Comparison of ENCODE assay signal across 19 mouse cellular contexts in the genomic region with DNA sequence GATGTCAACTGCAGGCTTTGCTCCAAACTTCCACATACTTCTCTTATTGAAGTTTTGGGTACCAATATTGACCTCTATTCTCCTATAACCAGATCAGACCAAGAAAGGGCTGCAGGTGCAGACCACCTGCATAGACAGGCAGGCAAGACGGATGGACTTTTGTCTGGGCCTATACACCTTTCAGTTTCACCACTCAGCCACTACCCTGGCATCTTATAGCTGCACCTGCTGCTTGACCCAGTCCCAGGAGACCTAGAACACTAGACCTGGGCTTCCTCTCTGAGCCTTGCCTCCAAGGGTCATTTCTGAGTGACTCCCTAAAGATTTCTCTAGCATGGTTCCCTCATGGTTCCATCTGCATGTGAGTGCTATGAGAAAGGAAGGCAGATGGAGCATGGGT. TPM values are rescaled to one million over a fixed set of nuclear protein-coding genes. Genes with fewer than 3 reads are reported as not detected.
DNase-seq lines count a peak whose midpoint lies in the region; TF ChIP-seq lines count a peak whose summit lies in the region.
"Had no signal": no experiment of that assay in that cellular context is flagged by ENCODE, and none has a peak within 500 bp of the region (broad histone marks: within the 10 kb centered on the region; RNA-seq: fewer than 3 reads in every experiment).

No protein-coding gene starts in this region.

- peak overlapping the region; percentile 25 for H3K27ac ChIP-seq in liver, adult 2 months (replicated peaks; ENCODE audit: insufficient read depth, low read depth, low read length)
- peak overlapping the region; percentile 19; the same call in 1 of the 2 replicates for H3K27ac ChIP-seq in cortical plate, adult 2 months (ENCODE audit: insufficient read depth, low read length)
- peak overlapping the region; percentile 99 for H3K27ac ChIP-seq in macrophage
- H3K27ac ChIP-seq: embryonic facial prominence, embryonic 13.5 days; forebrain, embryonic 10.5 days; gastrocnemius, adult 2 months; hindbrain, embryonic 10.5 days; limb, embryonic 15.5 days; midbrain, embryonic 12.5 days had no signal

- no peak overlapping the region for H3K9ac ChIP-seq in liver, adult 2 months (ENCODE audit: low read depth, low read length)
- H3K9ac ChIP-seq: embryonic facial prominence, embryonic 13.5 days; limb, embryonic 15.5 days; midbrain, embryonic 12.5 days had no signal

- no peak for TF ChIP-seq CTCF in liver, adult 2 months (IDR thresholded peaks at IDR 0.05; ENCODE audit: low read depth, low read length)
- TF ChIP-seq CTCF in cortical plate, adult 2 months (IDR thresholded peaks at IDR 0.05; ENCODE audit: extremely low read depth, insufficient read depth, low read length): no peak

- no peak overlapping the region for H3K4me3 ChIP-seq in liver, adult 2 months (ENCODE audit: insufficient read depth, low read depth, low read length)
- no peak overlapping the region for H3K4me3 ChIP-seq in cortical plate, adult 2 months (ENCODE audit: insufficient read depth, low read length)
- no peak overlapping the region for H3K4me3 ChIP-seq in macrophage (ENCODE audit: inconsistent target)
- H3K4me3 ChIP-seq: embryonic facial prominence, embryonic 13.5 days; forebrain, embryonic 10.5 days; gastrocnemius, adult 2 months; hindbrain, embryonic 10.5 days; limb, embryonic 15.5 days; midbrain, embryonic 12.5 days had no signal

- 93% methylated on average over 1 of the region's 1 CpGs for WGBS in liver, adult 2 months
- WGBS in macrophage (ENCODE audit: missing documents): no CpG with 5 or more reads among the region's 1 CpGs

- no peaks in the 10 kb centered on the region for H3K27me3 ChIP-seq in liver, adult 2 months (ENCODE audit: control insufficient read depth, insufficient read depth, low read length)
- H3K27me3 ChIP-seq: embryonic facial prominence, embryonic 13.5 days; limb, embryonic 15.5 days; midbrain, embryonic 12.5 days had no signal

- intact Hi-C loops in heart, postnatal 36 days (cut with DNase I): no loop called here

- peak; percentile 4 to 13 for DNase-seq in heart, adult 18-20 months
- no peak for DNase-seq in heart, postnatal 36 days
- DNase-seq in liver, adult 2 months (ENCODE audit: extremely low read depth, low read depth, low spot score): no peak
- DNase-seq in liver: no peak
- DNase-seq in right cerebral cortex, postnatal 4 days: no peak
- DNase-seq: adrenal gland, postnatal 14 days; cerebellum, adult 2 months; gastrocnemius, adult 2 months; kidney, adult 9 months; kidney, postnatal 36 days; lung, postnatal 14 days; right cerebral cortex, postnatal 25 days had no signal

- no peak for TF ChIP-seq POLR2A in liver, adult 2 months (IDR thresholded peaks at IDR 0.05; ENCODE audit: extremely low read depth, insufficient read depth, low read length)
- TF ChIP-seq POLR2A in cortical plate, adult 2 months (IDR thresholded peaks at IDR 0.05; ENCODE audit: extremely low read depth, insufficient read depth, low read length): no peak

- H3K79me2 ChIP-seq in liver, adult 2 months (ENCODE audit: control insufficient read depth, insufficient read depth, low read length): peaks cover 56% of the 10 kb centered on the region
- H3K79me2 ChIP-seq in macrophage (ENCODE audit: inconsistent target): peaks cover 97% of the 10 kb centered on the region

- peaks cover 48% of the 10 kb centered on the region for H3K4me1 ChIP-seq in liver, adult 2 months (ENCODE audit: control insufficient read depth, insufficient read depth, low read length)
- H3K4me1 ChIP-seq in cortical plate, adult 2 months (ENCODE audit: control insufficient read depth, insufficient read depth, low read length): peaks cover 21% of the 10 kb centered on the region

- H3K36me3 ChIP-seq in liver, adult 2 months (ENCODE audit: control insufficient read depth, insufficient read depth, low read length): no peaks in the 10 kb centered on the region
- no peaks in the 10 kb centered on the region for H3K36me3 ChIP-seq in macrophage (ENCODE audit: inconsistent target)
- H3K36me3 ChIP-seq: limb, embryonic 15.5 days had no signal

RNA-seq across cellular contexts. Expression of gene Bcl2l1, which starts 18.3 kb away (rescaled TPM):
- total RNA-seq in heart, adult 18-20 months (2021): 100 to 1,000 TPM in 1 of 2 experiments, 10 to 100 TPM in 1; 77.8 to 111 TPM
- total RNA-seq in heart, postnatal 36 days (2021): 10 to 100 TPM; 52.5 to 73.5 TPM
- 14.9 and 16.1 TPM in 2 replicates for total RNA-seq in liver, adult 2 months (2014; rRNA removed)
- polyA plus RNA-seq in liver, adult 2 months (2012; rRNA removed): 30.4 and 33.8 TPM in 2 replicates
- 99.2 and 105 TPM in 2 replicates for polyA plus RNA-seq in cortical plate, adult 2 months (2012; rRNA removed)
- 100 to 1,000 TPM; 136 to 537 (median 201) TPM for total RNA-seq in macrophage (2018; cell fraction: chromatin; rRNA removed)
- 100 to 1,000 TPM in 7 of 26 experiments, 10 to 100 TPM in 19; 72.0 to 192 (median 85.2) TPM for total RNA-seq in macrophage (2018; cell fraction: cytosol; rRNA removed)
- 100 to 1,000 TPM; 131 to 456 (median 217) TPM for total RNA-seq in macrophage (2018; cell fraction: nucleus; rRNA removed)
- 38.6 to 159 TPM (median 48.4 TPM) in 3 replicates for polyA plus RNA-seq in macrophage (2018)

RNA-seq across cellular contexts. Expression of gene Tpx2, which starts 34.5 kb away (rescaled TPM):
- 1 to 10 TPM in 1 of 2 experiments, under 1 TPM in 1; 0.90 to 1.0 TPM for total RNA-seq in heart, adult 18-20 months (2021)
- total RNA-seq in heart, postnatal 36 days (2021): 1 to 10 TPM in 1 of 2 experiments, under 1 TPM in 1; 0.89 to 1.6 TPM
- 0.18 and 1.1 TPM in 2 replicates for total RNA-seq in liver, adult 2 months (2014; rRNA removed)
- polyA plus RNA-seq in liver, adult 2 months (2012; rRNA removed): 0.04 TPM in 1 of 2 replicates, not detected in the other
- 1.5 and 1.8 TPM in 2 replicates for polyA plus RNA-seq in cortical plate, adult 2 months (2012; rRNA removed)
- total RNA-seq in macrophage (2018; cell fraction: chromatin; rRNA removed): 10 to 100 TPM in 5 of 26 experiments, 1 to 10 TPM in 21; 2.1 to 18.9 (median 7.1) TPM
- 10 to 100 TPM in 13 of 26 experiments, 1 to 10 TPM in 13; 4.3 to 30.1 (median 10.4) TPM for total RNA-seq in macrophage (2018; cell fraction: cytosol; rRNA removed)
- total RNA-seq in macrophage (2018; cell fraction: nucleus; rRNA removed): 10 to 100 TPM in 12 of 26 experiments, 1 to 10 TPM in 14; 2.6 to 18.6 (median 9.8) TPM
- 3.4 to 14.0 TPM (median 11.8 TPM) in 3 replicates for polyA plus RNA-seq in macrophage (2018)

RNA-seq across cellular contexts. Expression of gene Cox4i2, which starts 59.3 kb away (rescaled TPM):
- total RNA-seq in heart, adult 18-20 months (2021): 10 to 100 TPM; 11.9 to 15.2 TPM
- total RNA-seq in heart, postnatal 36 days (2021): 10 to 100 TPM; 13.1 to 16.0 TPM
- total RNA-seq in liver, adult 2 months (2014; rRNA removed): not detected in 2 replicates
- 0.22 and 0.31 TPM in 2 replicates for polyA plus RNA-seq in liver, adult 2 months (2012; rRNA removed)
- polyA plus RNA-seq in cortical plate, adult 2 months (2012; rRNA removed): 6.3 and 6.9 TPM in 2 replicates
- total RNA-seq in macrophage (2018; cell fraction: chromatin; rRNA removed): not detected
- not detected for total RNA-seq in macrophage (2018; cell fraction: cytosol; rRNA removed)
- total RNA-seq in macrophage (2018; cell fraction: nucleus; rRNA removed): not detected
- not detected in 3 replicates for polyA plus RNA-seq in macrophage (2018)

Comparison
In these comparisons a context has a peak if more than half of its experiments do, and no peak if none do; other contexts are left out.
1. DNase-seq: peak in heart, adult 18-20 months (2 of 2); none in heart, postnatal 36 days (0 of 2), liver, adult 2 months (single experiment), liver (single experiment) and right cerebral cortex, postnatal 4 days (single experiment).
2. H3K27ac ChIP-seq: peak in every context shown above with its lines; median percentile 99 in macrophage; 25 in liver, adult 2 months; 19 in cortical plate, adult 2 months.
3. RNA of gene Cox4i2, which starts 59.3 kb away (total RNA-seq): 13.1 to 16.0 TPM in heart, postnatal 36 days and 11.9 to 15.2 TPM in heart, adult 18-20 months; not detected in liver, adult 2 months; every median in the first group is over 10 times any median in the second.